Mouse (Mus musculus): ENCODE data around the gene Gprin2.

The Gprin2 gene

DNA sequence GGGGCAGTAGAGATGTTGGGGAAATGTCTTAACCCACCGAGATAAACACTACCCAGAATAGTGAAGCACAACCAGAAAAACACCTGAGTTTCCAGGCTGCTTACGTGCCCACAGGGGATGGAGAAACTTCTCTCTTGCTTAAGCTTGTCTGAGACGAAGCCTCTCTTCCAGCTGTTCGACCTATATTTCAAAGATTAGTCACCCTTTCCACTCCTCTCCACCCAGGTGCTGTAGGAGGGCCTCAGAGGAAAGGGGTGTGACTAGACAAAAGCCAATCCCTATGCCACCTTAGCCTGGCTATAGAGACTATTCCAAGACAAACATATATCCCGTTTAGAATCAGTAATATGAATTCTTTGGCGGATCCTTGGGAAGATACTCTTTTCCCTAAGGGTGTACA lies 6.5 kb upstream of the Gprin2 start:
- no peak for DNase-seq (ENCODE audit: low spot score in 2 of 2)

DNA sequence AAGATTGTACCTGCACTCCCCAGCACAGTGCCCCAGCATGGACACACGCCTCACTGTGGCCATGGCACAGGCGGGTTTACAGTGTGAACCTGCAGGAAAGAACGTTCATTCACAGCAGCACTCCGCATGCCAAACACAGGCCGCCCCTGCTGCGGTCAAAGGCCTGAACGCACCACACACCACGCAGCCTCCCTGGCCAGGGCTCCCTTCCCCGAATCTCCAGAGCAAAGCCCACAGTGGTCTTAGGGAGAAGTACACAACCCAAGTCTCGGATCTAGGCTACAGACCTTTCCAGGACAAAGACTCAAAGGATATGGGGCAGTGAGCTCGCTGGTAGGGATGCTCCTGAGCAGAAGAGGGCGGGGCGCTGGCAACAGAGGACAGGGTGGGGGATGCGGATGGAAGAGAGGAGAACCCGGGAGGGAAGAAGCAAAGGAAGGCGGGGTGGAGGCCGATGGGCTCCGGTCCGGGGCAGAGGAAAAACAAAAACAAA lies 669 bp downstream of the Gprin2 start:
- no peak for DNase-seq (ENCODE audit: low spot score in 2 of 2)

DNA sequence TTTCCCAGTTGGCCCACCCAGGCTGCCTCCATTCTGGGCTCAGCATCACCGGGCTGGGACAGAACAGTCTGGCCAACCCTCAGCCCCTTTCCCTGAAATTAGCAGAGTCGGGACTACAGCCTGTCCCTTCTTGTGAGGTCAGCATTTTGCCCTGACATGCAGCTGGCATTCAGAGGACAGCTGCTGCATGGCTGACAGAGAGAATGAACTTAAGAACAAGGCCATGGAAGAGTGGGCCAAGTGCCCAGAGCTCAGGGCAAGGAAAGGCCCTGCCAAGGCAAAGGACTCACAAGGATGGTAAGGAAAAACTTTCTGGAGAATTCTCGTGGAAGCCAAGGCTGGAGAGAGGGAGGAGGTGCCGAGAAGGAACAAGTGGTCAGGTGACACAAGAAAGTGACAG lies 4.7 kb downstream of the Gprin2 start:
- no peak for DNase-seq (ENCODE audit: low spot score in 2 of 2)

DNA sequence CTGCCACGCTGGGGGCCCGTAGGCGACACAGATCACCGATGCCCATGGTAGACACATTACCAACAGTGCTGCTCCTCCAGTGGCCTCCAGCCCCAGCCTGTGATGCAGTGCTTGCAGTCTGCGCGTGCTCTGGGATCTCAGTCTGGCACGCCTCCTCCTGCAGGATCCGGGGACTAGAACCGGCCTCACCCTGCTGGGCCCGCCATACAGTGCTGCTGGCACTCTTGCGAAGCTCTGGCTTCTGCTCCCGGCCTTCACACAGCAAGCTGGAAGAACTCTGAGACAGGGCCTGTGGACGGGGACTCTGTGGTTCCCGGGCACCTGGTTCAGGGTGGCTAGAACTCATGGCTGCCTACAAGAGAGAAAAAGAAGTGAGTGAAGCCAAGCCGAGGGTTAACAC lies 6.0 kb downstream of the Gprin2 start:
- no peak for DNase-seq (ENCODE audit: low spot score in 2 of 2)

DNA sequence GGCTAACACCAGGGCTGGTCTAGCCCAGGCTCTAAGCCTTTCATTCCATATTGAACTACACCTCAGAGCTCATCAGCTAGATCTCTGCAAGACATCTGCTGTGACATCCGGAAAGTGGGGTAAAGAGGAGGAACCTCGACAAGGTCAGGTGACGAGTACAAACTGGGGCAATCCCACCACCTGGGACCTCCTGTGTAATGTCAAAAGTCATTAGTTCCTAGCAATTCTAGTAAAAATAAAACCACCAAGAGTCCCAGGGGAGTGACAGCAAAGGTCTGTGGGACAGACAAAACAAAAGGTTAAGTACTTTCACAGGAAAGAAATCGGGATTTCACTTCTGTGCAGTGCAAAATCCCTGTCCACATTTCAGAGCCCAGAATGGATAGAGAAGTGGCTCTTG lies 7.6 kb downstream of the Gprin2 start:
- no peak for DNase-seq (ENCODE audit: low spot score in 2 of 2)

DNA sequence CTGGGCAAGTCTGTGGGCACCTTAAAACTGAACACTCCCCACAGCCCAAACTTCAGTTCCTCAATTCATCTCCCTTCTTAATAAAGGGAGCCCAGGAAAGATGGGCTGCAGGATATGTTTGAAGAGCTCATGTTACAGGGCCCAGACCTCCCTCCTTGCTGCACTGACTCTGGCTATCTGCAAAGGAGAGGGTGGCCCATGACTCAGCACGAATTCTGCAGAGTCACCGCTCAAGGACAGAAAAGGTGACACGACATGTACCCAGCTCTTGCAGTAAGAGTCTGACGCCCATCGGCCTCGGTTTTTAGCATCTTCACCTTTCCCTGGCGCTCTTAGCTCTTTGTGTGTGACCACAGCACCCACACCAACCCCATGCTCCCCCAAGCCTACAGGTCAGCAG lies 11.1 kb downstream of the Gprin2 start:
- no peak for DNase-seq (ENCODE audit: low spot score in 2 of 2)

DNA sequence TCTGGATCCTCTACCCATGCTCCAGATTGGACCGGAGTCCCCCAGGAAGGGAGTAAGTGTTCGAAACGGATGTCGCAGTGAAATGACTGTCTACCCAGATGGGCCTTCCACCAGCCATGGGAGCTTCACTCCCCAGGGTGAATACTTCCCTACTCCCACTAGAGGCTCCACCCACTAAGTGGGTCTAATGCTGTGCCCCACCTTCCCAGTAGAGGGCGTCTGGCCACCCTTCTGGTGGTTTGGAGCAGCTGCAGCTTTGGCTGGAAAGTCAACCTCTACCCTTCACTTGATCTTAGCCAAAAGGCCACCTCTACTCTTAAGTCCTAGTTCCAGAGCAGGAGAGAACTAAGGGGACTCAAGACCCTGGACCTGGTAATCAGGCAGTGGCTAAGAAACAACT lies 12.8 kb downstream of the Gprin2 start:
- DNase-seq (ENCODE audit: low spot score in 2 of 2) = peak; percentile 8 to 22

DNA sequence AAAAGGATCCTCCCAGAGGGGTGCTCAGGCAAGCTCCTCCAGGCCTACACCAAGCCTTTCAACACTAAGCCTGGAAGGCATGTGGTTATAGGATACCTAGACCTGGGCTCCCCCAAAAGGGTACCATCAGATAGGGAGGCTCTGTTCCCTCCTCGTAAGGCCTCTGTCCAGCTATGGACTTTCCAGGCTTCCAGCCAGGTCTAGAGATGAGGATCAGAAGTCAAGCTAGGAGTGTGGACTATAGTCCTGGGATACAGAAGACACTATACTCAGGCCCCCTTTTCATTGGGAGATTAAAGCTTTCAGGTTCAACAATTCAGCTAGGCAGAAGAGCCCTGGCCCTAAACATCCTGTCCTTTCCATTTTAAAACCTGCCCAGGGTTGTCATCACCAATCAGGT lies 18.4 kb downstream of the Gprin2 start:
- DNase-seq (ENCODE audit: low spot score in 2 of 2) = no peak

DNA sequence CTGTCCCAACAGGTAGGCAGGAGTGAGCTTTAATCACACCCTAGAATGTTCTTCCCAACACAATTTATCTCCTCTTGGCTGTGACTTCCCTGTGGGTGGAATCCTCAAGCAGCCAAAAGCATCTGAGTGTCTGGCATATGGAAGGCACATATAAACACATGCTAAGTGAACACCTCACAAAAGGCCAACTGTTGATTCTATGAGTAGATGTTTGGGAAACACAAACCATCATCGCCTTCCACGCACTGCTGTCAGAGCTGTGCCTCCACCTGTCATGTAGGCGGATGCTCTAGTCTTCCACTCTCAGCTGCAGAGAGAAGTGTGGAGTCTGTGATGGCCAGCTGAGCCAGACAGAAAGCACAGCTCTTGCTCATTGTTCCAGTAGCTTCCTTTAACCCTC lies 22.1 kb downstream of the Gprin2 start:
- DNase-seq (ENCODE audit: low spot score in 2 of 2) = no peak

DNA sequence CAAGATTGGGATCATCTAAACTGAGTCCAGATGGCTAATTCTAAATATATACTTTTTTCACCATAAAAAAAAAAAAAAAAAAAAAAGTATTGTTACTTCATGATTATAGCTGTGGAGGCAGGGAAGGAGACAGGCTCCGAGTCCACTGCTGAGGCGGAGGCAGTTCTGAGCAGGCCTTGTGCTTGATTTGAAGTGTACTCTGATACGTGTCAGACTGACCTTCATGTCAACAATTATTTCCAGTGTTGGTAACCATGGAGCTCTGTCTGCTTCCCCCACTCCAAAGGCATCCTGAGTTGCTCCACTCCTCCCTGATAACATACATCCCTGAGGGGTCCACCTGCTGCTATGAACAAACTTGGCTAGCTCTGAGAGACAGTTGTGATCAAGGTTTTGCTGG lies 30.3 kb downstream of the Gprin2 start:
- DNase-seq (ENCODE audit: low spot score in 2 of 2) = no peak

DNA sequence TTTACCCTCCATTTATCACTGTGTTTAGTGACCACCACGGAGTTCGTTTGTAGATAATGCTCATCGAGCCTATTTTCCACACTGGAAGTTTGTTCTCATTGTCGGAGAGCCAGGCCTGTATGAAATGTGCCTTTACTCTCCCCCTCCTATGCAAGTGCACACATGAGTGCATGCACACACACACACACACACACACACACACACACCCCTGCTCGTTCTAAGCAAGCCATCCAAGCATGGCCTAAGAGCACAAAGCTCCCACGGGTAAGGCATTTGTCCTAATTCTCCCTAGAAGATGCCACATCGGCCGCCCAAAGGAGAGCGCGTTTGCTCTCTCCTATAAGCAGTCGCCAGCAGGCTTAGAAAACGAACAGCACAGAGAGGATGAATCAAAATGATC lies 45.7 kb downstream of the Gprin2 start:
- DNase-seq (ENCODE audit: low spot score in 2 of 2) = no peak

DNA sequence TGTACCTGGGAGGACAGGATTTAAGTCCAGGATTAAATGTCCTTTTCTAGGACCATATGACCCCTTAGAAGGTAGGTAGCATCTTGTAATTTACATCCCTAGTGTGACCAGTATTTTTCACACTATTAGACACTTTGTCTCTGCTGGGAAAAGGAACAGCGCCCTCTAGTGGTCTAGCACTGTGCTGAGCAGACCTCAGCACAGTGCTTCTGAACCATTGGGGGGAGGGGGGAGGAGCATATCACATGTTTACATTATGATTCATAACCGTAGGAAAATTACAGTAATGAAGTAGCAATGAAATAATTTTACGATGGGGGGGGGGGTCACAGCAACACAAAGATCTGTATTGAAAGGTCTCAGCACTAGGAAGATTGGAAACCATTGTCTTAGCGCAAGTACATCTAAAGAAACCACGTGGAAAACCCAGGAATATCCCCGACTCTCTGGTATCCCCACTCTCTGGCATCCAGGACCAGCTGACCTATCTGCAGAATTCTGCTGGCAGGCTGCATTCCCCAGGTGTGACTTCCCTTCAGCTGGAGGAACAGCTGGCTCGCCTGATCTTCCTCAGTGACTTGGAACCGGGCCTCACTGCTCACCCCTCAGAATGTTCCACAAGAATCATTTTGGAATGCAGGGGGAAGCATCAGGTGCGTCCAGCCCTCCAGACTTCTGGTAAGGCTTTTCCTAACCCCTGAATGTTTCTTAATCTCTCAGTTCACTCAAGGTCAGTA lies 46.7 kb downstream of the Gprin2 start:
- peak; percentile 3 to 10 for DNase-seq (ENCODE audit: low spot score in 2 of 2)

DNA sequence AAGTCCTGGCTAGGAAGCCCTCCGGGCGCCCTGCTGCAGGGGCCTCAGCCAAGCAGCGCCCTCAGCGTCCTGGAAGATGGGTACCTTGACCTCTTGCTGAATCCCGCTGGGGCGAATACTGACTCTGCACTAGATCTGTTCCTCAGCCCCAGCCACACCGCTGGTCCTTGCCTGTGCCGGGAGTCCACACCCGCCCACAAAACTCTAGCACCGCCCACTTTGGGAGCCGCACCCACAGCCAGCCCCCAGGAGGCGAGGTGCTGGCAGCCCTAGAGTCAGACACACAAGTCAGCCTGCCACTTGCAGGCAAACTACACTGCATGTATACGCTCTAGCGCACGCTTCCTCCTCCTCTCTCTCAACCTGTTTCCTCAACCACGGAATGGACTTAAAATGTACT lies 49.1 kb downstream of the Gprin2 start, which contains the start of gene Npy4r:
TSS of gene Npy4r (minus strand) at position 148 of the 400 bp plus-strand sequence.
- peak; percentile 8 to 48 for DNase-seq (ENCODE audit: low spot score in 2 of 2)

DNA sequence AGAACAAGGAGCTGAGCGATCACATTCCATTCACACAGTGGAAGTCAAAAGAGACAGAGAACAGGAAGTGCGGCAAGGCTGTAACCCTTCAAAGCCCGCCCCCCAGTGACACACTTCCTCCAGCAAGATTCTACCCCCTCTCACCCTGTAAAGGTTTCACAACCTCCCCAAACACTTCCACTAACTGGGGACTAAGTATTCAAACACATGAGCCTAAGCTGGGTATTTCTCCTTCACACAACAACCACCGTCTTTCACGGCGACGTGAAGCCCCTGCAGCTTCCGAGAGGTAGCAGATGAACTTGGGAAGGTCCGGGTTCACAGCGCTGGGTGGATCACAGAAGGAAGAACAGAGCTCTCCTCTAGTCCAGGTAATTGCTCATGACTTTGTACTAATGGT lies 58.5 kb downstream of the Gprin2 start:
- no peak for DNase-seq (ENCODE audit: low spot score in 2 of 2)

DNA sequence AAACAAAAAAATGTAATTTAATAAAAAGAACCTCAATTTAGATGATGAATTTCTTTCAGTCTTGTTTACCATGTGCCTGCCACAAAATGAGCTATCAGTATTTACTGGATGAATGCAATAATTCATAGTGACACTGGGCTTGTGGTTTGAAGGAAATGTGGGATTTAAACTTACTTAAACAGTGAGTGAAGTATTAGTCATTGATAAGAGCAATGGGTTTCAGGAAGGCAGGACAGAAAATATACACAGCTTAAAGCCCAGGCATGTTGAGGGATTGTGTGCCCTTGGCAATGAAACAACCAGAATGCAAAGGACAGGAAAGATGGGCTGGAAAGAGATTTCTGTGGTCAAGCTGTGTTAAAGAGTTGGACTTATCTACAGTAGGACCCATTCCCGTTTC lies 59.1 kb downstream of the Gprin2 start:
- no peak for DNase-seq (ENCODE audit: low spot score in 2 of 2)

DNA sequence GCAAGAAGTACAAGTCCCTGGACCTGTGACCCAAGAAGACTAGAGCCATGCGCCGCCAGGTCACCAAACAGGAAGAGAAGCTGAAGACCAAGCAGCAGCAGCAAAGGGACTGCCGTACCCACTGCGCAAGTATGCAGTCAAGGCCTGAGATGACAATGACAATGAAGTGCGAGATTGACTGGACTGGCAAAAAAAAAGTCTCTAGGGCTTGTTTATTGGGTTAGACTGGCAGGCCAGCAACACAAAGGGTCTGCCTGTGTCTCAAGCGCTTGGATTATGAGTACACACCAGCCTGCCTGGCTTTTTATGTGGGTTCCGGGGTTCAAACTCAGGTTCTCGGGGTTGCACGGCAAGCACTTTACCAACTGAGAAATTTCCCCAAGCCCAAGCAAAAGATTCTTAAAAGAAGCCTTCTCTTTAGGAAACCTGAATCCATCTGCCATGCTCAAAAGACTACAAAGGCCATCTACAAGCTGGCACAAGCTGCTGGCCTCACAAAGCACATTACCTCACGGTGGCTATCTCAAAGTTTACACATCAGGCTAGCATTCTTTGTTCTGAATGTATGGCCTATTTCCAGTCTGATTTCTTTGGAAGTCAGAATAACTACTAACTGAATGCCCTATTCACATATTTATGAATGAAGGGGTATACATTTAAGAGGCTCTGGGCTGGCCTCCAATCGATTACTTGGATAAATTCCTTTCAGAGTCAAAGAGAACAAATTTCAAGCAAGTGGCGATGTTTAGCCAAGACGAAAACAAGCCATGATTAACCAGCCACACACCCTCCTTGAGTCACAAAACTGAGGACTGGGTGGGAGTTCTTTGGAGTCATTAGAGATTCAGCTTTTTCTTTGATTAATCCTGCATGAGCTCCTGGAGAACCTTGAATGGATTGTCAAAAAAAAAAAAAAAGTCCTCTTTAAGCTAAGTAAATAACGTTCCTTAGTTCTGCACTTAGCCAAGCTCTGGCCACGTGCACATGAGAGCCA lies 61.5 kb downstream of the Gprin2 start:
- DNase-seq (ENCODE audit: low spot score in 2 of 2) = no peak
